Mouse (Mus musculus) cerebellum, adult 9-10 months (tissue): ENCODE measurements at regions not wholly inside any gene's neighbourhood (a gene's known extent, or its start where the extent isn't known, plus 50 kb on each side); places are given as distances from the start of the nearest gene placed in this dataset.

Source experiments
- DNase-seq: peaks from one replicate; pipeline ENCODE4 v3.0.0; 2022

GRCm38 (mm10) chr17:79553850-79554249 is 57.8 kb upstream of the Rmdn2 start:
- DNase-seq: no peak

- no peak for DNase-seq
Observed at GRCm38 (mm10) chr17:79555593-79555992, 56.1 kb upstream of the Rmdn2 start.
